ENCODE assay signal across 21 mouse cellular contexts in the genomic region with DNA sequence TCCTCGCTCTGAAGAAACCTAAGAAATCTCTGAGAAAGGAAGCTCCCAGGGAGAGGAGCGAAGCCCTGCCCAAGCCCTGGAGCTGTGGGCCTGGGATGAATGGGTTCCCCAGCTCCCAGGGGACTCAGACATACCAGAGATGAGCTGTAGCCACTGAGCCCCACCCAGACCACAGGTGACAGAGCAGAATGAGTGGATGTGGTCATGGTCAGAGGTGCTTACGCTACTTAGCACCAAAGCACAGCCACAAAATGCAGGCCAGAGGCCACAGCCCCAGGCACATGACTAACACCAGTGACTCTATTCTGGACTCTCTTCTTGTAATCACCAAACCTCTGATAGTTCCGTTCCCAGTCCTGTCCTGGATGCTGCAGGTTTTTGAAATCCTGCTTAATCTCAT. TPM values are rescaled to one million over a fixed set of nuclear protein-coding genes. Genes with fewer than 3 reads are reported as not detected.
A peak's percentile ranks its signal among the peaks of the same experiment; 100 is the strongest.
DNase-seq lines count a peak whose midpoint lies in the region; ATAC-seq and TF ChIP-seq lines count a peak whose summit lies in the region.
"Had no signal": no experiment of that assay in that cellular context is flagged by ENCODE, and none has a peak within 500 bp of the region (broad histone marks: within the 10 kb centered on the region; RNA-seq: fewer than 3 reads in every experiment).

No protein-coding gene starts in this region.

- no peak overlapping the region for H3K9ac ChIP-seq in embryonic facial prominence, embryonic 15.5 days
- H3K9ac ChIP-seq in midbrain, embryonic 14.5 days (replicated peaks; ENCODE audit: low read length) = no peak overlapping the region
- H3K9ac ChIP-seq: embryonic facial prominence, embryonic 13.5 days; forebrain, postnatal 0 days had no signal

- DNase-seq in embryonic facial prominence, embryonic 10.5 days (ENCODE audit: low spot score) = no peak
- DNase-seq in CD4-positive helper T cell, adult 2 months (ENCODE audit: low read depth, low spot score) = peak; percentile 46
- peak; percentile 57 for DNase-seq in induced T-regulatory cell, adult 2 months (ENCODE audit: low read depth)
- DNase-seq in thymus, postnatal 4 days = no peak
- DNase-seq in frontal cortex, postnatal 10 days (ENCODE audit: low spot score in 2 of 2) = no peak
- DNase-seq in midbrain, embryonic 14.5 days = no peak
- DNase-seq: adrenal gland, postnatal 10 days; cerebellum, adult 11 months; forebrain, postnatal 0 days; gastrocnemius, postnatal 14 days had no signal

- H3K9me3 ChIP-seq in embryonic facial prominence, embryonic 15.5 days (replicated peaks) = no peaks in the 10 kb centered on the region
- H3K9me3 ChIP-seq in embryonic facial prominence, embryonic 10.5 days = no peaks in the 10 kb centered on the region
- H3K9me3 ChIP-seq in midbrain, embryonic 14.5 days (ENCODE audit: control insufficient read depth, low read length) = no peaks in the 10 kb centered on the region
- H3K9me3 ChIP-seq: embryonic facial prominence, embryonic 13.5 days had no signal

- TF ChIP-seq POLR2A in small intestine, adult 2 months (IDR thresholded peaks at IDR 0.05; ENCODE audit: low read depth, low read length) = no peak

- peaks cover 5% of the 10 kb centered on the region; the same call in 1 of the 2 replicates for H3K4me1 ChIP-seq in embryonic facial prominence, embryonic 15.5 days
- H3K4me1 ChIP-seq in embryonic facial prominence, embryonic 10.5 days = peaks cover 4% of the 10 kb centered on the region
- peaks cover 30% of the 10 kb centered on the region; the same call in 1 of the 2 replicates for H3K4me1 ChIP-seq in small intestine, adult 2 months (ENCODE audit: control insufficient read depth, insufficient read depth, insufficient read length, low read length)
- H3K4me1 ChIP-seq in midbrain, embryonic 14.5 days (ENCODE audit: control insufficient read depth, insufficient read depth, low read length) = no peaks in the 10 kb centered on the region

- TF ChIP-seq CTCF in small intestine, adult 2 months (IDR thresholded peaks at IDR 0.05; ENCODE audit: extremely low read depth, insufficient read length, insufficient replicate concordance, low read depth, low read length) = no peak

- no peak overlapping the region for H3K4me3 ChIP-seq in embryonic facial prominence, embryonic 15.5 days (replicated peaks)
- no peak overlapping the region for H3K4me3 ChIP-seq in embryonic facial prominence, embryonic 10.5 days
- H3K4me3 ChIP-seq in small intestine, adult 2 months (ENCODE audit: low read depth, low read length) = no peak overlapping the region
- no peak overlapping the region for H3K4me3 ChIP-seq in midbrain, embryonic 14.5 days (replicated peaks; ENCODE audit: low read depth, low read length)
- H3K4me3 ChIP-seq: embryonic facial prominence, embryonic 13.5 days had no signal

- WGBS in embryonic facial prominence, embryonic 15.5 days = 46% methylated on average over 4 of the region's 4 CpGs
- WGBS in embryonic facial prominence, embryonic 10.5 days = 67% methylated on average over 4 of the region's 4 CpGs
- WGBS in small intestine, adult 2 months = 50% methylated on average over 4 of the region's 4 CpGs
- WGBS in midbrain, embryonic 14.5 days = 58% methylated on average over 4 of the region's 4 CpGs

- H3K27me3 ChIP-seq in embryonic facial prominence, embryonic 15.5 days = peaks cover 7% of the 10 kb centered on the region; the same call in 1 of the 2 replicates
- no peaks in the 10 kb centered on the region for H3K27me3 ChIP-seq in embryonic facial prominence, embryonic 10.5 days (replicated peaks; ENCODE audit: low read depth, poor library complexity, severe bottlenecking)
- H3K27me3 ChIP-seq in small intestine, adult 2 months (ENCODE audit: control insufficient read depth, insufficient read depth, low read length) = no peaks in the 10 kb centered on the region
- no peaks in the 10 kb centered on the region for H3K27me3 ChIP-seq in midbrain, embryonic 14.5 days (ENCODE audit: control insufficient read depth, insufficient read depth, low read length)
- H3K27me3 ChIP-seq: embryonic facial prominence, embryonic 13.5 days had no signal

- peak overlapping the region; percentile 65 for H3K27ac ChIP-seq in embryonic facial prominence, embryonic 15.5 days (replicated peaks)
- no peak overlapping the region for H3K27ac ChIP-seq in embryonic facial prominence, embryonic 10.5 days (replicated peaks)
- H3K27ac ChIP-seq in small intestine, adult 2 months (ENCODE audit: insufficient read depth, low read depth, low read length) = peak overlapping the region; percentile 99
- H3K27ac ChIP-seq in midbrain, embryonic 14.5 days (replicated peaks; ENCODE audit: low read depth, low read length) = no peak overlapping the region
- H3K27ac ChIP-seq: embryonic facial prominence, embryonic 13.5 days had no signal

- ATAC-seq in embryonic facial prominence, embryonic 15.5 days (ENCODE audit: insufficient number of reproducible peaks, low FRiP score, low TSS enrichment, low read depth) = no peak
- ATAC-seq in midbrain, embryonic 14.5 days (ENCODE audit: low FRiP score, low TSS enrichment) = no peak
- ATAC-seq: forebrain, postnatal 0 days; inflammation-experienced regulatory T-cells, adult 6 months had no signal

- H3K36me3 ChIP-seq in embryonic facial prominence, embryonic 15.5 days = no peaks in the 10 kb centered on the region
- H3K36me3 ChIP-seq in embryonic facial prominence, embryonic 10.5 days (replicated peaks) = no peaks in the 10 kb centered on the region
- no peaks in the 10 kb centered on the region for H3K36me3 ChIP-seq in small intestine, adult 2 months (ENCODE audit: control insufficient read depth, insufficient read depth, low read length)
- no peaks in the 10 kb centered on the region for H3K36me3 ChIP-seq in midbrain, embryonic 14.5 days (ENCODE audit: control insufficient read depth, insufficient read depth, low read length)
- H3K36me3 ChIP-seq: embryonic facial prominence, embryonic 13.5 days had no signal

- H3K4me2 ChIP-seq in embryonic facial prominence, embryonic 15.5 days (replicated peaks) = no peak overlapping the region
- no peak overlapping the region for H3K4me2 ChIP-seq in midbrain, embryonic 14.5 days (ENCODE audit: low read length)
- H3K4me2 ChIP-seq: embryonic facial prominence, embryonic 13.5 days had no signal

RNA-seq across cellular contexts. Expression of gene Lmtk3, which starts 12.4 kb away (rescaled TPM):
- polyA plus RNA-seq in embryonic facial prominence, embryonic 15.5 days (2015; fragmentation: Nextera tagmentation; extraction: Ambion mirVana) = 1.9 TPM in 2 replicates
- polyA plus RNA-seq in embryonic facial prominence, embryonic 10.5 days (2016; fragmentation: Nextera tagmentation; extraction: Ambion mirVana) = 2.1 and 3.0 TPM in 2 replicates
- polyA plus RNA-seq in small intestine, adult 2 months (2012; rRNA removed) = 1.9 and 2.1 TPM in 2 replicates
- polyA plus RNA-seq in midbrain, embryonic 14.5 days (2014; fragmentation: Nextera tagmentation; extraction: Ambion mirVana) = 25.2 and 30.2 TPM in 2 replicates
- polyA plus RNA-seq: heart, postnatal 0 days; liver, embryonic 16.5 days; thymus, postnatal 0 days had no signal

RNA-seq across cellular contexts. Expression of gene Sult2b1, which starts 13.4 kb away (rescaled TPM):
- polyA plus RNA-seq in embryonic facial prominence, embryonic 15.5 days (2015; fragmentation: Nextera tagmentation; extraction: Ambion mirVana) = 49.6 and 55.7 TPM in 2 replicates
- 1.6 and 1.7 TPM in 2 replicates for polyA plus RNA-seq in embryonic facial prominence, embryonic 10.5 days (2016; fragmentation: Nextera tagmentation; extraction: Ambion mirVana)
- polyA plus RNA-seq in small intestine, adult 2 months (2012; rRNA removed) = 139 and 454 TPM in 2 replicates
- 5.2 and 8.5 TPM in 2 replicates for polyA plus RNA-seq in midbrain, embryonic 14.5 days (2014; fragmentation: Nextera tagmentation; extraction: Ambion mirVana)

RNA-seq across cellular contexts. Expression of gene Cyth2, which starts 43.3 kb away (rescaled TPM):
- polyA plus RNA-seq in embryonic facial prominence, embryonic 15.5 days (2015; fragmentation: Nextera tagmentation; extraction: Ambion mirVana) = 124 and 129 TPM in 2 replicates
- 157 and 161 TPM in 2 replicates for polyA plus RNA-seq in embryonic facial prominence, embryonic 10.5 days (2016; fragmentation: Nextera tagmentation; extraction: Ambion mirVana)
- polyA plus RNA-seq in small intestine, adult 2 months (2012; rRNA removed) = 19.2 and 51.4 TPM in 2 replicates
- 281 and 288 TPM in 2 replicates for polyA plus RNA-seq in midbrain, embryonic 14.5 days (2014; fragmentation: Nextera tagmentation; extraction: Ambion mirVana)

RNA-seq across cellular contexts. Expression of gene Spaca4, which starts 45.5 kb away (rescaled TPM):
- polyA plus RNA-seq in embryonic facial prominence, embryonic 15.5 days (2015; fragmentation: Nextera tagmentation; extraction: Ambion mirVana) = 0.24 and 0.25 TPM in 2 replicates
- polyA plus RNA-seq in embryonic facial prominence, embryonic 10.5 days (2016; fragmentation: Nextera tagmentation; extraction: Ambion mirVana) = 0.22 TPM in 1 of 2 replicates, not detected in the other
- polyA plus RNA-seq in small intestine, adult 2 months (2012; rRNA removed) = 0.20 and 0.38 TPM in 2 replicates
- polyA plus RNA-seq in midbrain, embryonic 14.5 days (2014; fragmentation: Nextera tagmentation; extraction: Ambion mirVana) = not detected in 2 replicates
- polyA plus RNA-seq: brain, embryonic 14.5 days; embryonic facial prominence, embryonic 13.5 days; forebrain, postnatal 0 days; heart, postnatal 0 days; hindbrain, embryonic 11.5 days; inflammation-experienced regulatory T-cells, adult 6 months; limb, embryonic 14.5 days; liver, embryonic 16.5 days; stomach, embryonic 14.5 days; thymus, postnatal 0 days had no signal

RNA-seq across cellular contexts. Expression of gene Fam83e, which starts 50.1 kb away (rescaled TPM):
- 2.1 and 3.2 TPM in 2 replicates for polyA plus RNA-seq in embryonic facial prominence, embryonic 15.5 days (2015; fragmentation: Nextera tagmentation; extraction: Ambion mirVana)
- 1.8 and 2.2 TPM in 2 replicates for polyA plus RNA-seq in embryonic facial prominence, embryonic 10.5 days (2016; fragmentation: Nextera tagmentation; extraction: Ambion mirVana)
- 64.5 and 102 TPM in 2 replicates for polyA plus RNA-seq in small intestine, adult 2 months (2012; rRNA removed)
- polyA plus RNA-seq in midbrain, embryonic 14.5 days (2014; fragmentation: Nextera tagmentation; extraction: Ambion mirVana) = 0.46 and 0.90 TPM in 2 replicates
- polyA plus RNA-seq: forebrain, postnatal 0 days had no signal

Comparison
In these comparisons a context has a peak if more than half of its experiments do, and no peak if none do; other contexts are left out.
1. H3K27ac ChIP-seq: peak in embryonic facial prominence, embryonic 15.5 days (single experiment) and small intestine, adult 2 months (single experiment); none in embryonic facial prominence, embryonic 10.5 days (single experiment) and midbrain, embryonic 14.5 days (single experiment).
2. DNase-seq: peak in CD4-positive helper T cell, adult 2 months (single experiment) and induced T-regulatory cell, adult 2 months (single experiment); none in embryonic facial prominence, embryonic 10.5 days (single experiment), thymus, postnatal 4 days (single experiment), frontal cortex, postnatal 10 days (0 of 2) and midbrain, embryonic 14.5 days (single experiment).